Mouse (Mus musculus) bone marrow, adult 2 months (tissue): ENCODE results near the gene Pdzrn3. TPM values are rescaled to one million over a fixed set of nuclear protein-coding genes. Genes with fewer than 3 reads are reported as not detected.

Experiments used
- H3K27ac ChIP-seq: fragments of 200-500 bp; 2 replicates; pipeline ENCODE4 v1.5.1; 2012; ENCODE audit warnings: low read depth, mild to moderate bottlenecking, control low read depth, inconsistent platforms, low read length; ENCODE audit not compliant: control insufficient read depth, poor library complexity, insufficient read depth
- H3K4me1 ChIP-seq: fragments of 200-500 bp; 2 replicates; pipeline ENCODE4 v1.6.1; 2011; ENCODE audit warnings: low read length; ENCODE audit not compliant: control insufficient read depth, insufficient read depth
- H3K4me3 ChIP-seq: fragments of 200-500 bp; replicated peaks from 2 replicates; pipeline ENCODE3; 2011; ENCODE audit warnings: mild to moderate bottlenecking, low read depth, low read length, control low read depth; ENCODE audit not compliant: control insufficient read depth
- CTCF ChIP-seq: fragments of 200-500 bp; IDR thresholded peaks from 2 replicates; pipeline ENCODE4 v1.5.1; 2011; ENCODE audit warnings: low read length, control low read depth; ENCODE audit not compliant: control insufficient read depth, insufficient read depth
- POLR2A ChIP-seq: fragments of 200-500 bp; IDR thresholded peaks from 2 replicates; pipeline ENCODE4 v1.6.1; 2011; ENCODE audit warnings: low read depth, mild to moderate bottlenecking, control low read depth, low read length, borderline replicate concordance; ENCODE audit not compliant: control insufficient read depth
- WGBS: fragments of 180-500 bp; shearing (Covaris S2); methylation state at CpG from one replicate; pipeline ENCODE4 v1.1.7; 2018; 5-methylcytosine and 5-hydroxymethylcytosine counted together
- polyA plus RNA-seq: library from polyadenylated mRNA; stranded (reverse); fragments of >200 nt; gene quantifications from 2 replicates; pipeline ENCODE4 v1.2.4, GENCODE M21; 2011; ENCODE audit warnings: low replicate concordance; ENCODE audit not compliant: missing spikeins, insufficient read depth, insufficient read length

The Pdzrn3 gene
- polyA plus RNA-seq, 1 experiment: 1.8 TPM

DNA sequence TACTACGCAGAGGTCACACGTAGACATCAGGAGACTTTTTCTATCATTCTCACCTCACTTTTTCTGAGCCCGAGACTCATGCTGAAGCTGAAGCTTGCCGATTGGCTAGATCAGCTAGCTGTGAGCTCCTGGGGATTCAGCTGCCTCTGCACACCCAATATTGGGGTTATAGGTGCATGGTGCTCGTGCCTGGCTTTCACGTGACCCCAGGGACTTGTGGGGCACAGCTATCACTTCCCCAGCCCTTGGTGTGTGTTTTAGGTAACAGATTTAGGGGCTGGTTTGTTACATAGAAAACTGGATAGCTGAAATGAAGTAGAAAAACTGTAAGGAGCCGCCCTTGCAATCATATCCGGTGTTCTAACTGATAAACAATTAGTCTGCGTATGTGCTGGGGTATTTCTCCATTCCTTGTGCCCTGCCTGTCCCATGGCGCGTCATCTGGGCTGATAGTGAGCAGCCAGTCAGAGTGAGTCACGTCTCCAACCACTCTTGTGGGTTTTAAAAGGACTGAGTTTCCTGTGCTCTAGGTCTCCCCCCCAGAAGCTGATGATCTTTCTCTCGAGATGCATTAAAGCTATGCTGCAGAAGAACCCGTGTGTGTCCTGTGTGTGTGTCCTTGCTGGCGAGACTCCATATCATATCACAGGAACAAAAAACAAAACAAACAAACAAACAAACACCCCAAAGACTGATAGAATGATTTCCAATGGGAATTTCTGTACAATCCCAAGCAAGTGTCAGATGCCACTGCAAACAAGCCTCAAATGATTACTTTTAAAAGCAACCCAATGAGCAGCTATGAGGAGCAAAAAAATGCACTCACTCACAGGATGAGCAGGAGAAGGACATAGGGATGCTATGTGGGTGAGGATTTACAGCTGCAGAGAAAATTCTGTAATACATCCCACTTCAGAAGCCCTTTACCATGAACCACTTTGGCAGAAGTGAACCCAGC is 79.9 kb downstream of the Pdzrn3 start:
- 80% methylated on average over 15 of the region's 15 CpGs for WGBS
- Histone ChIP-seq H3K4me1 (peaks cover 4% of the 10 kb centered on the region; the same call in 1 of the 2 replicates), H3K4me3 (no peak overlapping the region), H3K27ac (no peak overlapping the region)
- no peak for TF ChIP-seq CTCF
- TF ChIP-seq POLR2A: no peak

DNA sequence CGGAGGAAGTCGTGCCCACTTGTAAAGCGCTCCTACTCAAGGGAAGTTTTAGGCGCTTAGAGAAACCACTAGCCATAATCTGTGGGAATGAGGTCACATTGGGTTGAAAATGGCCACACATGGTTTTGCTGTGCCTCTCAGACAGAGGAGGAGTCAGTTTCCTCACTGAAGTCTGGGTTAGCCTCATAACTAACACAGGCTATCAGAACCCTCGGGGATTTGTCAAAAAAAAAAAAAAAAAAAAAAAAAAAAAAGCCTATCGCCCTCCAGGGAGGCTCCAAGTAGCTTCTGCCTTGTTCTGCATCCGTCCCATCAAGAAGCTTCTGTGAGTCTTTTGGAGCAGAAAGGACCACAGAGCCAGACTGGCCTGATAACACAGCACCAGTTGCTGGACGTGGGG is 80.7 kb downstream of the Pdzrn3 start:
- peaks cover 4% of the 10 kb centered on the region; the same call in 1 of the 2 replicates for H3K4me1 ChIP-seq
- H3K27ac ChIP-seq: no peak overlapping the region
- no peak overlapping the region for H3K4me3 ChIP-seq
- 79% methylated on average over 8 of the region's 8 CpGs for WGBS
- no peak for TF ChIP-seq POLR2A
- no peak for TF ChIP-seq CTCF

DNA sequence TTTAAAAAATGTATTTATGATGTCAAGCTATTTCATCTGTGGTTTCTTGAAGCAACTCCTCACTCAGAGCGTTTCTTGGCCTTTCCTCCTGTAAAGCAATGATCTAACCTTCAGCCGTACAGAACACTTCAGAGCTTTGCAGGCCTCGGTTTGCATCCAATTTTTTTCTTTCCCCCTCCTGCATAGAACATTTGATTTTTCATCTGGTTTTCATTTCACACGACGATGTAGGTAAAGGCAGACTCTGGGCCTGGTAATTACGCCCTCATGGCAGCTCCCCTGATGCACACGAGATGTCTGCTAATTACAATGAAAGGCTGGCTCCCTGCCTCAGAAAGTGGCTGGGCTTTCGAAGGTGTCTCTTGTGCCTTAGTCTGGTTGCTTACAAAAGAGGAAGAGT is 81.4 kb downstream of the Pdzrn3 start:
- TF ChIP-seq POLR2A: no peak
- TF ChIP-seq CTCF: no peak
- Histone ChIP-seq H3K27ac (no peak overlapping the region), H3K4me1 (peaks cover 4% of the 10 kb centered on the region; the same call in 1 of the 2 replicates), H3K4me3 (no peak overlapping the region)
- 77% methylated on average over 8 of the region's 8 CpGs for WGBS

DNA sequence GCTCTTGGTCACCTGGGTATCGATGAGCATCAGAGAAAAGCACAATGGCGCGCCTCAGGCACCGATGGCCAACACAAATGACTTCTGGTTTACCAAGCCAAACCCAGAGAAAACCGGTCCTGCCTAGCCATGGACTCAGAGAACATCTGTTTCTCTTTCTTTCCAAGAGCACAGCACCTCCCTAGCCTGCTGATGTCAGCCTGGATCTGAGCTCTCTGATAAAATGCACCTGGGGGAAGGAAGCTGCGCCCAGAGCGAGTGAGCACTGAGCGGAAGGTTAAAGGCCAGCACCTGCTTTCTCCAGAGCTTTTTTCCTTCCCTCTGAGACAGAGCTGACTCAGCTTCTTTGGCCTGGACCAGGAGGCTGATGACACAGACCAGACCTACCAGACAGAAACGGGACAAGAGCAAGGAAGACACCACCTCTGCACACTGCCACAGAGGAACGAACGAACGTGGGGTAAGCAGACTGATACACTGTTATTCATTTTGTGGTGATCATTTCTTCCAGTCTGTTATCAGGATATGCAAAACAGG is 84.6 kb downstream of the Pdzrn3 start:
- WGBS: 83% methylated on average over 12 of the region's 12 CpGs
- TF ChIP-seq POLR2A: no peak
- no peak for TF ChIP-seq CTCF
- no peaks in the 10 kb centered on the region for H3K4me1 ChIP-seq

DNA sequence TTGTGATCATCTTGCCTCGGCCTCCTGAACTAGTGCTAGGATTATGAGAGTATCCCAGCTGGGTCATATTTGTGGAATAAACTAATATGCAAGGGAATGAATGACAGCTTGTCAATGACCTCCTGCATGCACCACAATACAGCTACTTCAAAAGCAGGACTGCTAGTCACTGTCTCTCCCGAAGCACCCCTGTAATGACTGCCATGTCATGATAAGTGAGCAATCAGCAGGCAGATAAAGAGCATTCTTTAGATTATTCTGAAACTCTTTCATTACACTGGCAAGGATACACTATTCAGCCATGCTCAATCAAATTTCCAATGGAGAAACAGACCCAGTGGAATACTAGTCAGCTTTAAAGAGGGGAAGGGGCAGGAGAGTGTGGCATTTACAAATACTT is 85.8 kb downstream of the Pdzrn3 start:
- H3K4me3 ChIP-seq: no peak overlapping the region
- no peaks in the 10 kb centered on the region for H3K4me1 ChIP-seq
- H3K27ac ChIP-seq: no peak overlapping the region
- TF ChIP-seq POLR2A (no peak), CTCF (no peak)
- WGBS: 72% methylated on average over 2 of the region's 2 CpGs

More for the DNA sequence above, 84.6 kb downstream of the Pdzrn3 start:
- H3K4me3 ChIP-seq: no peak overlapping the region
- H3K27ac ChIP-seq: no peak overlapping the region

DNA sequence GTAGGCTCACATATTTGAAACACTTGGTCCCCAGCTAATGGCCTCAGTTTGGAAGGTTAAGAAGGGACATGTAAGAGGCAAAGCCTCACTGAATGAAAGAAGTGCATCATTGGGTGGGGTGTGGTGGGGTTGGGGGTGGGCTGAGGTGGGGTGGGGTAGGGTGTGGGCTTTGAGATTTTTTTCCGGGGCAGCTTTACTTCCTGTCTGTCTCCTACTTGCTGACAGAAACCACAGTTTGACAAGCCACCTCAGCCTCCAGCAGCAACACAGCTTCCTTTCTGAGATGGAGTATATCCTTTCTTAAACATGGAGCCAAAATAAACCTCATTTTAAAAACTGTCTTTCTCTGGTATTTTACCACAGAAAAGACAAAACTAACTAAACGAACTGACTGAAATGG is 87.5 kb downstream of the Pdzrn3 start:
- no peaks in the 10 kb centered on the region for H3K4me1 ChIP-seq
- no peak overlapping the region for H3K4me3 ChIP-seq
- WGBS: 1% methylated on average over 2 of the region's 2 CpGs
- H3K27ac ChIP-seq: no peak overlapping the region
- TF ChIP-seq POLR2A (no peak), CTCF (no peak)

DNA sequence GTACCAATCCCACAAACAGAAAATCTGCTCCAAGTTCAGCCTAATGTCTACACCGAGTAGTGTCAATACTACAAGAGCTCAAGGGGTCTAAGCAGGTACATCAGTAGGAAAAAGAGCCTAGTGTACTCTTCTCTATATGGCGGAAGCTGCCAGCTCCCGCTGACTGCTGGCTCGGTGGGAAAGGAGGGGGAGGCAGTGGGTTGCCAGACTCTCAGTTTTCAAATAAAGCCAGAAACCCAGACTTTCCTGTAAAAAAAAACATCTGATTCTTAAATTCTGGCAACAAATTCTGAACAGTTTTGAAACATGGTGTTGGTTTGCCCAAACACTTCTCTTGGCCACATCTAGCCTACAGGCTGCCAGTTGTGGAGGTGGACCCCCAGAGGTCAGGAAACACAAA is 88.3 kb downstream of the Pdzrn3 start:
- 71% methylated on average over 4 of the region's 4 CpGs for WGBS
- H3K4me1 ChIP-seq: no peaks in the 10 kb centered on the region
- no peak for TF ChIP-seq POLR2A
- TF ChIP-seq CTCF: no peak
- H3K27ac ChIP-seq: no peak overlapping the region
- no peak overlapping the region for H3K4me3 ChIP-seq

DNA sequence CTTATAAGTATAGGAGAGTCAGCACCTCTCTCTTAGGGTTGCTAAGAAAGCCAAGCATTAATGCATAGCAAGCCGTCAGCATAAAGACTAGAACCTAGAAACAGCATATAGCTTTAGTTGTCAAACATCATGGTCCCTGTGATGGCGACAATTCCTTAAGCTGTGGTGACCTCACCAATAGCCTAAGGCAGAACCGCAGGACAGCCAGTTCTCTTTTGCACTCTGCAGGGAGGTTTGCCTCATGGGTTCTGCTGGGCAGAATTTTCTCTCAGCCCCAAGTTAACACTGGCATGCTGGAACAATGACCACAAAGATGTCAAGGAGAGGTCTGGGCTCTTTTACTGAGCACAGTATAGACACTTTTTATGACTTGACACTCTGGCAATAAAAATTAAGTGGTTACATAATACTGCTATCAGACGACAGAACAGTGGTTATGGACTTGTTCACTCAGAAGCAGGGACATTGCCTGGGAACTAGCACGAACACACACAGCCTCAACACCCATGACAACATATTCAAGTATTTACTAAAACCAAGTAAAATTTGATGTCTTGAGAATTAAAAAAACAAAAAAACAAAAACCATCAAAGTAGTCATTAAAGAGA is 90.0 kb downstream of the Pdzrn3 start:
- H3K27ac ChIP-seq: no peak overlapping the region
- 60% methylated on average over 5 of the region's 5 CpGs for WGBS
- no peaks in the 10 kb centered on the region for H3K4me1 ChIP-seq
- no peak for TF ChIP-seq POLR2A
- no peak for TF ChIP-seq CTCF
- H3K4me3 ChIP-seq: no peak overlapping the region
